27 mouse cellular contexts compared by ENCODE assay signal in genomic region chr11:39944196-39944595, GRCm38 (mm10).
"Had no signal": no experiment of that assay in that cellular context is flagged by ENCODE, and none has a peak within 500 bp of the region (broad histone marks: within the 10 kb centered on the region; RNA-seq: fewer than 3 reads in every experiment).

No protein-coding gene starts in this region.

- H3K27ac ChIP-seq: gastrocnemius, adult 2 months; heart, embryonic 10.5 days; hindbrain, embryonic 10.5 days; hindbrain, embryonic 12.5 days; hindbrain, embryonic 14.5 days; intestine, embryonic 15.5 days; left cerebral cortex, adult 2 months; limb, embryonic 13.5 days; limb, embryonic 15.5 days; liver, embryonic 12.5 days; liver, embryonic 14.5 days had no signal

- ATAC-seq: hindbrain, embryonic 16.5 days; inflammation-experienced regulatory T-cells, adult 6 months; intestine, embryonic 15.5 days; intestine, postnatal 0 days; liver, embryonic 12.5 days had no signal

- H3K4me2 ChIP-seq: heart, embryonic 12.5 days; hindbrain, embryonic 12.5 days; hindbrain, embryonic 14.5 days; intestine, embryonic 15.5 days; limb, embryonic 13.5 days; limb, embryonic 15.5 days; liver, embryonic 12.5 days had no signal

- H3K9ac ChIP-seq: heart, embryonic 12.5 days; hindbrain, embryonic 12.5 days; hindbrain, embryonic 14.5 days; intestine, embryonic 15.5 days; limb, embryonic 13.5 days; limb, embryonic 15.5 days; liver, embryonic 12.5 days; liver, embryonic 14.5 days had no signal

- H3K36me3 ChIP-seq: heart, embryonic 10.5 days; heart, embryonic 12.5 days; hindbrain, embryonic 10.5 days; hindbrain, embryonic 12.5 days; intestine, embryonic 15.5 days; limb, embryonic 13.5 days; limb, embryonic 15.5 days; liver, embryonic 12.5 days had no signal

- H3K27me3 ChIP-seq: heart, embryonic 12.5 days; hindbrain, embryonic 12.5 days; intestine, embryonic 15.5 days; limb, embryonic 13.5 days; limb, embryonic 15.5 days; liver, embryonic 12.5 days had no signal

- H3K4me3 ChIP-seq: gastrocnemius, adult 2 months; heart, embryonic 10.5 days; heart, embryonic 12.5 days; hindbrain, embryonic 10.5 days; hindbrain, embryonic 12.5 days; intestine, embryonic 15.5 days; left cerebral cortex, adult 2 months; limb, embryonic 13.5 days; limb, embryonic 15.5 days; liver, embryonic 12.5 days had no signal

- H3K4me1 ChIP-seq: heart, embryonic 10.5 days; heart, embryonic 12.5 days; hindbrain, embryonic 10.5 days; hindbrain, embryonic 12.5 days; intestine, embryonic 15.5 days; limb, embryonic 13.5 days; limb, embryonic 15.5 days; liver, embryonic 12.5 days had no signal

- DNase-seq: gastrocnemius, adult 2 months; gastrocnemius, postnatal 10 days; gastrocnemius, postnatal 25 days; heart, adult 18-20 months; heart, postnatal 10 days; heart, postnatal 4 days; kidney, adult 18-20 months; kidney, adult 8-10 months; kidney, postnatal 10 days; kidney, postnatal 25 days; layer of hippocampus, adult 9-11 months; layer of hippocampus, postnatal 36 days; left cerebral cortex, postnatal 4 days had no signal

- H3K9me3 ChIP-seq: heart, embryonic 10.5 days; heart, embryonic 12.5 days; hindbrain, embryonic 10.5 days; hindbrain, embryonic 12.5 days; intestine, embryonic 15.5 days; limb, embryonic 13.5 days; limb, embryonic 15.5 days; liver, embryonic 12.5 days had no signal
